Mouse (Mus musculus): ENCODE measurements around the gene Ccl8.
A peak's percentile ranks its signal among the peaks of the same experiment; 100 is the strongest.

The Ccl8 gene

DNA sequence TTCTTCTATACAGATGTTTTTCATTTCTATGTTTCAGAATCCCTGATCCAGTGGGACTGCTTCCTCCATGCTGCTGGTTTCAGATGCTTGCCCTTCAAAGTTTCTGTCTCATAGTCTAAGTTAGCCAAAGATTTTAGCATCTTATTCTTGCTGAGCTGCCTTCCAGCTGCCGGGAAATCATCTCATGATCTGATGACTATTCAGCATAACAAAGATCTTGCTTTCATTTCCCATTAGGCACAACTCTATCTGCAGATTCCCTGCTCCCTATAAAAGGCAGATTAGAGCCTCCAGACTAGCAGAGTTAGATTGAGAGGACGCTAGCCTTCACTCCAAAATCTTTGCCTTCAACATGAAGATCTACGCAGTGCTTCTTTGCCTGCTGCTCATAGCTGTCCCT lies at the start of gene Ccl8:
Gene Ccl8, plus strand, starts transcription at position 301 of the 400 bp plus-strand sequence.
- no peak for DNase-seq

DNA sequence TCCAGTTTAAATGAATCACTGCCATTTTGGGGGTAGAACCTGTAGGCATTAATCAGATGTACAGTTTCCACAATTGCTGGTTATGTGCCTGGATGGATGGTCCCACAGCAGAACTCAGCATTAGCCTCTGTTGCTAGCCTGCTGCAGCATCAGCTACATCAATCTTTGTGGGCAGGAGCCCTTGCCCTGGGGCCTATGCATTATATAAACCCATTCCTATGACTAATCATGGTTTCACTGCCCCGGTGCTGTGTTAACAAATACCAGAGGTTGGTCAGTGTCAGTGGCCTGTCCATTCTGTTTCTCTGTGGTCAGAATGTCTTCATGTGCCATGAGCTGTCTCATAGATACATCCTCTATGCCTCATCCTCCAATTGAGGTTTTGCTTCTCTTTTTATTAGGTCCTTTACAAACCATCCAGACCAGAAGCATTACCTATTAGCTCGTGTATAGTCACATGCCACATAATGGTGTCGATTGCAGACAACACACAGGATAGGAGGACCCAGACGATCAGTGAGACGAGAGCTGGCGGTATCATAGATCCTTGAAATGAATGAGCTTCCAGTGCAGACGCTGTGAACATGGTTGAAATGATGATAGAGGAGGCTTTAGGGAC lies 47.9 kb upstream of the Ccl8 start:
- DNase-seq, result no peak

DNA sequence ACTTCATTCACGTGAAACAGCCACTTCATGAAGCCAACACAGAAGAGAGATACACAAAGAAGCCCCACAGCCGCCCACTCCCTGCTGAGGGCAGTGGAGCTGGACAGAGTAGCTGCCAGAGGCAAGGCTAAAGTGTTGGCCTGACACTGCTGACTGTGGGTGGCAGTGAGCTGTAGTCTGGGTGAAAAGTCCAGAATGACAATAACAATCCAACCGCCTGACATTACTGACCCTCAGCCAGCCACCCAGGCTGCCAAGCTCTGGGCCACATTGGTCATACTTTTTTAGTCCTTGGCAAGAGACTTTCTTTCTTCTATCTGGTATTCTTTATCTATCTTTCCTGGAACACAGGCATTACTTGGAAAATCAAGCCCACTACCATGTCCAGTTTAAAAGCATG lies 43.9 kb upstream of the Ccl8 start:
- peak; percentile 2 for DNase-seq

DNA sequence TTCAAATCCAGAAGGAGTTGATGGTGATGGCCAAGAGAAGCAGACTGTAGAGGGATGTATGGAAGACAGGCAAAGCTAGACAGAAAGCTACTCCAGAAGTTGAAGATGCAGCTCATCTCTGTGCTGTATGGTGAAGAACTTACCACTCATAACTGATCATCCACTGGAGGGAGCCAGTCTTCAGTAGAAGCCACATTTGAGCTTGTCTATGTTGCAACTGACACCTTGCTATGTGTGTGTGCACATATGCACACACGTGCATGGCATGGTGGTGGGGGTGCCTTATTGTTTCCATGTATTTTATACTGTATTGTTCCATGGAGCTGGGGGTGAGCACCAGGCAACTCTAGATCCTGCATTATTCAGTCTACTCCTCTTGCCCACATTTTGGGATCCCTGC lies 42.6 kb upstream of the Ccl8 start:
- no peak for DNase-seq

DNA sequence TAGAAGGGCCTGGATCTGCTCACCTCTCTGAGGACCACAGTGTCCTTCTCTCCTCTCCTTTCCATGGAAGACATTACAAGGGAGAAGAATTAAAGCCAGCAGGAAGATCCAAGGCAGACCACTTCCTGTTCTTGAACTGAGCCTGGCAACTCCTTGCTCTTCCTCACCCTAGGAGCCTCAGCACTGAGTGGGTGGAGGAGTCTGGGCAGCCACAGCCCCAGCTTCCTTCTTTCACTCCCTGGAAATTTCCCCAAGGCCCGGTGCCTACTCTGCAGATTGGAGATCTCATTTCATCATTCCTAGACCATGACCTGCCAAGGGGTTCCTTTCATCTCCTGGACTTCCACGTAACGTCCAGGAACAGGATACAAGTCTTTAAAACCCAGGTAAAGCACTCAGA lies 42.0 kb upstream of the Ccl8 start:
- no peak for DNase-seq

DNA sequence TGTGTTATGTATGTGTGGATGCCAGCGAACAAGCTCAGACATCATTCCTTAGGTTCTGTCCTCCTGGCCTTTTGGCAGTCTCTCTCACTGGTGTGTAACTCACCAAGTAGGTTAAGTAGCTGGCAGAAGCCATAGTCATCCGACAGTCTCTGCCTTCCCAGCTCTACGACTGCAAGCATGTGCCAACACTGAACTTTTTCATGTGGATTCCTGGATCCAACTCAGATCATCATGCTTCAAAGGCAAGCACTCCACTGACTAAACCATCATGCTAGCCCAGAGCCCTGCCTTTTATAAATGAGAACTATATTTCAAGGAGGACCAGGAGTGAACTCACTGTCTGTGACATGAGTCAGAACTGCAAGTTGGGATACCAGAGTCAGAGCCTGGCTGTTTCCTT lies 41.3 kb upstream of the Ccl8 start:
- no peak for DNase-seq

DNA sequence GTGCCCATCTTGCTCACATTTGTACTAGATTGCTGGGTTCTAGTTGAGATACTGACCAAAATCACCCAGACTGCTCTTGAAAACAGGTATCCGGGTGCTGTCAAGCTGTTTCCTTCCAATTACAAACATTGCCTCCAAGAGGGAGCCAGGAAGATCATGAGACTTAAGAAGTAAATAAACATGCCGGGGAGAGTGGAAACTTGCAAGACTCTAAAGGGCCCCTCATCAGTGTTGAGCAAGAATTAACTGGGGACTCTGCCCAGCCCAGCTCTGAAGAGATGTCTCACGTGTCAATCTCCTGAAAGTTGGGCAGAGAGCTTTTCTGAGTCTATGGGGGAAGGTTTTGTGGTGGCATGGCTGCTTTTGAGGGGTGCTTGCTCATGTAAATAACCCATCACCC lies 38.0 kb upstream of the Ccl8 start:
- no peak for DNase-seq

DNA sequence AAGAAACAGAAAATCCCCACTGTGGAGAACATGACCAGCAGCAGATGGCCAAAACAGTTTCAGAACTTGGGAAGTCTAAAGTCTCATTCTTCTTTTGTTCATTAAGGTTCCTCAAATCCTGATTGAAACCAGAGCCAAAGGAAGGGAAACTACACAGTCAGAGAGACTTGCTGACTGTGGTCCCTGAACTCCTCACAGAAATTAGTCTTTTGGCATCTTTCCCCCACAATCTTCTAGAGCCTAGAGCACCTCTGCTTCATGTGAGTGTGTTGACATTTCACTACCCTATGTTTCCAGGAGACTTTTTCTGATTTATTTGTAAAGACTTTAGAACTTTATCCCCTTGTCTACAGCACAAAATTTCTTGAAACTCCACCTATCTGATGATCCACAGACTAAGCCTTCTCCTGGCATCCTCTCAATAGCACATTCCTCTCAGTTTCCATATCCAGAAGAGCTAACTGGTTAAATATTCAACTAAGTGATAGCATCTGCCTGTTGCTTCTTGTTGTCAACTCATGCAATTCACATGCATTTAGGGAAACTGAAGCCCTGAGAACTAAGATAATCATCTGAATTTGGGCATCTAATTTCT lies 36.8 kb upstream of the Ccl8 start:
- no peak for DNase-seq

- DNase-seq, result no peak
Observed at GRCm38 (mm10) chr11:82080865-82081264, 34.1 kb upstream of the Ccl8 start.

DNA sequence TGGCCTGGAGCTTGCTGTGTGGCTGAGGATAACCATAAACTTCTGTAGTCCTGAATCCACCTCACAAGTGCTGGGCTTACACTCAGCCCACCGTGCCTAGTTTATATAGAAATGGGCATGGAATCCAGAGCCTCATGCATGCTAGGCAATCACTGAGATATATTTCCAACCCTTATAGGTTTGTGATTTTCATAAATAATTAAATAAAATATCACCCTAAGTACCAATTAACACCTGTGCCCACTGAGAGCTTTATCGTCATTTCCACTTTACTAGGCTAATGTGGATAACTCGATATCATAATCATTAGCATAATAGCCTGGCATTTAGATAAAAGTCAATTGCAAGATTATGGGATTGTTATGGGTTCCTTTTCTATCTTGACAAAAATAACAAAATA lies 30.6 kb upstream of the Ccl8 start:
- no peak for DNase-seq

- no peak for DNase-seq
Observed at GRCm38 (mm10) chr11:82099511-82100323, 15.3 kb upstream of the Ccl8 start.

- no peak for DNase-seq
Observed at GRCm38 (mm10) chr11:82101087-82101486, 13.9 kb upstream of the Ccl8 start.

- no peak for DNase-seq
Observed at GRCm38 (mm10) chr11:82101529-82101928, 13.5 kb upstream of the Ccl8 start, which contains the start of gene Ccl12. Gene Ccl12, plus strand, starts transcription at chr11:82101845.

DNA sequence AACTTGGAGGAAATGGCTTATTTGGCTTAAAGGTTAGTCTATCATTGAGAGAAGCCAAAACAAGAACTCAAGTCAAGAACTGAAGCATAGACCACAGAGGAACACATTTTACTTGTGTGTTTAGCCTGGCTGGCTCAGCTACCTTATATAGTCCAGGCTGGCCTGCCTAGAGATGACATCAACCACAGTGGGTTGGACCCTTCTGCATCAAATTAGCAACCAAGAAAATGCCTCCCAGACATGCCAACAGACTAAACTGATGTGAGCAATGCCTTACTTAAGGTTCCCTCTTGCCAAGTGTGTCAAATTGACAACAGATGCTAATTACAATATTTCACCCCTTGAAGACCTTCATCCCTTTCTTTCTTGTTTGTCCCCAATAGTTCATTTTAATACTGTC lies 5.4 kb upstream of the Ccl8 start:
- no peak for DNase-seq

- no peak for DNase-seq
Observed at GRCm38 (mm10) chr11:82110372-82111248, 4.4 kb upstream of the Ccl8 start.

GRCm38 (mm10) chr11:82116041-82116440 lies 1.1 kb downstream of the Ccl8 start:
- no peak for DNase-seq

GRCm38 (mm10) chr11:82132977-82133376 lies 18.0 kb downstream of the Ccl8 start:
- DNase-seq, result no peak

DNA sequence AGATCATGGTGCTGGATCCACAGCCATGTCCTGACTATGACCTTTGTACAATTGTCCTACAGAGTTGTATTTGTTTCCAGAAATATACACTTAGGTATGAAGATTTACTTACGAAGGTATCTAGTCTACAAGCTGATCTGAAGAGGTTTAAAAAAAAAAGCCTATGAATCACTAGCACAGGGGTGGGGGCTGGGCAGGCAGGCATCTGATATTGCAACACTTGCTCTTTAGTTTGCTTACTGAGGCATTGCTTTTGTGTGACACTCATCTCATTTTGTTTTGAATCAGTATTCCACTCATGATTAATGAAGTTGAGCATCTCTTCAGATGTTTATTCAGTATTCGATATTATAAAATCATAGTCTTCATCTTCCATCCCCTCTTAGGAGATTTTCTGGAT lies 21.2 kb downstream of the Ccl8 start:
- DNase-seq, result no peak

- DNase-seq, result no peak
Observed at GRCm38 (mm10) chr11:82139492-82140094, 24.6 kb downstream of the Ccl8 start.

DNA sequence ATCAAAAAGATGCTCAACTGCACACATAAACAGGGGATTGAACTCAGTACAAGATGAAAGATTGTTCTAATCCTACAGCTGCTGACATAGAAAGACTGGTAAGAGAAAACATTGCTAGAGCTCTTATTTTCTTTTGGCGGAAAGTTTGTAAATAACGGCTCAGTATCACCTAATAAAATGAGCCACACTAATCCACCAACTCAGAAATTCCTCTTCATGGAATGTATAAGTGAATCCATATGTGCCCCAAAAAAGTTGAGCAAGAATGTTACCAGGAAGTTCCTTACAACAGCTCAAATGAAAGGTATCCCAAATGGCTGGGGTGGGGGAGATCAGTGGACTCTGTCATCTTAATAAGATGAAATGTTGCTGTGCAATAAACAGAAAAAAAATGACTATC lies 44.1 kb downstream of the Ccl8 start:
- no peak for DNase-seq

- no peak for DNase-seq
Observed at GRCm38 (mm10) chr11:82163285-82163684, 48.3 kb downstream of the Ccl8 start.
